Mouse (Mus musculus) limb, embryonic 14.5 days (tissue): ENCODE results near the gene Sept4. TPM values are rescaled to one million over a fixed set of nuclear protein-coding genes. Genes with fewer than 3 reads are reported as not detected.

Source experiments
- ATAC-seq: fragments of 200-750 bp; cut with Nextera tagmentation; 2 replicates; pipeline ENCODE4 v1.8.0; 2017; ENCODE audit warnings: low read depth, moderate number of reproducible peaks, moderate TSS enrichment; ENCODE audit not compliant: low FRiP score
- DNase-seq: peaks from one replicate; pipeline ENCODE4 v3.0.0-alpha.2; 2015; ENCODE audit warnings: low spot score
- H3K27ac ChIP-seq: fragments of 300-500 bp; sonication (generic); replicated peaks from 2 replicates; pipeline ENCODE4 v1.5.1; 2014; ENCODE audit warnings: low read depth, mild to moderate bottlenecking, low read length, moderate library complexity, mixed read lengths
- H3K27me3 ChIP-seq: fragments of 300-500 bp; sonication (generic); 2 replicates; pipeline ENCODE4 v1.6.1; 2014; ENCODE audit warnings: low read length, mixed read lengths; ENCODE audit not compliant: control insufficient read depth, insufficient read depth
- H3K36me3 ChIP-seq: fragments of 300-500 bp; sonication (generic); 2 replicates; pipeline ENCODE4 v1.6.1; 2014; ENCODE audit warnings: mild to moderate bottlenecking, low read length, moderate library complexity, mixed read lengths; ENCODE audit not compliant: control insufficient read depth, insufficient read depth
- H3K4me1 ChIP-seq: fragments of 300-500 bp; sonication (generic); 2 replicates; pipeline ENCODE4 v1.6.1; 2014; ENCODE audit warnings: antibody characterized with exemption, low read length, mixed read lengths; ENCODE audit not compliant: control insufficient read depth, insufficient read depth
- H3K4me2 ChIP-seq: fragments of 300-500 bp; sonication (generic); replicated peaks from 2 replicates; pipeline ENCODE4 v1.6.1; 2014; ENCODE audit warnings: low read depth, mild to moderate bottlenecking, low read length, moderate library complexity; ENCODE audit not compliant: severe bottlenecking
- H3K4me3 ChIP-seq: fragments of 300-500 bp; sonication (generic); replicated peaks from 2 replicates; pipeline ENCODE4 v1.5.1; 2014; ENCODE audit warnings: low read length
- H3K9ac ChIP-seq: fragments of 300-500 bp; sonication (generic); 2 replicates; pipeline ENCODE4 v1.6.1; 2014; ENCODE audit warnings: mild to moderate bottlenecking, low read depth, low read length, moderate library complexity; ENCODE audit not compliant: severe bottlenecking
- H3K9me3 ChIP-seq: fragments of 300-500 bp; sonication (generic); 2 replicates; pipeline ENCODE4 v1.6.1; 2016; ENCODE audit warnings: low read length; ENCODE audit not compliant: control insufficient read depth
- POLR2A ChIP-seq: fragments of 200-500 bp; IDR thresholded peaks from 2 replicates; pipeline ENCODE4 v1.8.0; 2012; ENCODE audit warnings: inconsistent platforms, mild to moderate bottlenecking, moderate library complexity, borderline replicate concordance; ENCODE audit not compliant: insufficient read depth, insufficient read length; ENCODE audit errors: extremely low read depth
- WGBS: fragments of 180-500 bp; shearing (Covaris S2); extraction: QIAGEN DNeasy Blood & Tissue Kit; methylation state at CpG from one replicate; pipeline ENCODE4 v1.1.7; 2014; 5-methylcytosine and 5-hydroxymethylcytosine counted together
- polyA plus RNA-seq, 2 experiments: library from polyadenylated mRNA; depleted of rRNA in 1 of 2; stranded (reverse) in 1 of 2; unstranded in 1 of 2; fragments of >200 nt; fragmentation: Nextera tagmentation in 1 of 2; extraction: Ambion mirVana in 1 of 2; gene quantifications; 2 replicates each; pipeline versions ENCODE4 v1.2.1 to v1.2.3; 2012 to 2014

The Sept4 gene
- polyA plus RNA-seq, 2 experiments = 25.7 to 25.8 TPM

DNA sequence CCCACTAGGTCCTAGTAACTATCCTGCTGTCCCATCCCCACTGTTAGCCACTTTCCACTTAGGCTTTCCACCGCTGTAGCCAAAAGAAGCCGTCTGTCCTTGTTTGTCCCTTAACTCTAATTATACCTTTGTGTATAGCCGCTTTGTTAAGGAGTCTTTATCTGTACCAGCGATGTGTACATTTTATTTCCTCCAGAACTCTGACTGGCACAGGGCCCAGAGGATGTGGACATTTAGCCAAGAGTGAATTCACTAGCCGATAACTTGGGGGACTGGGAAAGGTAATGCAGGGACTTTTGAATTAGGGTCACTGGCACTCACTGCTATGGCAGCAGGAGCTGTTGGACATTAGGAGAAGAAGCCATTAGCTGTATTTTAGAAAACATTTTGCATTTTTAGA lies 14.3 kb upstream of the Sept4 start:
- H3K9me3 ChIP-seq = no peaks in the 10 kb centered on the region
- TF ChIP-seq POLR2A = no peak
- 44% methylated on average over 5 of the region's 5 CpGs for WGBS

DNA sequence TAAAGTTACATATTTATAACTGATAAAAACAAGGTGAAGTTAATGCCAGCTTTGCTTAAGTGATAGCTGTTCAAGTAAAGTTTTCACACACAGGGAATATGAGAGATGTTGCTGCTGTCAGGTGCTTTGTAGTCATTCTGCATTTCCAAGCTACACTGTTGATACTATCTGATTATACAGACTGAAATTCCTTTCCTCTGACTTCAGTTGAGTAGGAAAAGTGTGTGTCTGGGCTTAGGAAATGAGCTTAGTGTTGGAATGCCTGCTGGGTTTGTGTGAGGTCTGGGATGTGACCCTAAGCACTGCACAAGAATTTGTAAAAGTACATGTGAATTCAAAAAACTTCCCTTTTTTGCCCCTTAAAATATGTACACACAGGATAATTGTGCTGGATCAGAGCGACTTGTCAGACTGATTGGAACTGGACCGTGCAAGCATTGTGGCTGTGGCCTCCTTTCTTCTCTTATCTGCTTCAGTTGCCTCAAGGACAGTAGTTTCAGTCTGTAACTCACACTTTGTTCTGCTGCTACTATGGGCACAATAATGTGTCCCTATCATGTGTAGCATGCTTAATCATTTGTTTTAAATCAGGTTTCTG lies 13.5 kb upstream of the Sept4 start:
- DNase-seq = no peak
- no peak overlapping the region for H3K27ac ChIP-seq
- WGBS = 65% methylated on average over 2 of the region's 2 CpGs

More for the DNA sequence above, 14.3 kb upstream of the Sept4 start:
- no peak for DNase-seq
- no peak for ATAC-seq
- peaks cover 3% of the 10 kb centered on the region; the same call in 1 of the 2 replicates for H3K4me1 ChIP-seq
- no peak overlapping the region for H3K4me3 ChIP-seq
- H3K27ac ChIP-seq = no peak overlapping the region
- no peaks in the 10 kb centered on the region for H3K27me3 ChIP-seq
- H3K9ac ChIP-seq = no peak overlapping the region
- no peaks in the 10 kb centered on the region for H3K36me3 ChIP-seq
- H3K4me2 ChIP-seq = no peak overlapping the region

DNA sequence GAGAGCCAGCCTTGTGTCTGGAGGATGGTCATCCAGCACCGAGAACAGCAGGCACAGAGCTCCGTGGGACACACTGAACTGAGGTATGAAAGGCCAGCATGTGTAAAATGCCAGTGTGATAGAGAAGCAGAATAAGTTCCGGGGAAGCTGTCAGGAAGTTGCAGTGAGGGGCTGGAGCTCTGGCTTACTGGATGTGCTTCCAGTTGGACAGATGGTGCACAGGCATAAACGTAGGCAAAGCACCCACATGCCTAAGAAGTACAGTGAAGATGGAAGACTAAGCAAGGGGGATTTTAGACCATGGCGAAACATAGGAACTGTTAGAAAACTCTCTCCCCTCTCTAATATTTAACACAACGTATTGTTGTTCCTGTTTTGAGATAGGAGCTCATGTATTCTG lies 7.5 kb upstream of the Sept4 start:
- TF ChIP-seq POLR2A = no peak
- 70% methylated on average over 6 of the region's 6 CpGs for WGBS
- Histone ChIP-seq H3K9me3 (no peaks in the 10 kb centered on the region), H3K4me2 (no peak overlapping the region), H3K27ac (no peak overlapping the region), H3K4me3 (no peak overlapping the region), H3K36me3 (no peaks in the 10 kb centered on the region), H3K4me1 (no peaks in the 10 kb centered on the region), H3K9ac (no peak overlapping the region), H3K27me3 (no peaks in the 10 kb centered on the region)
- DNase-seq (no peak), ATAC-seq (no peak)

More for the DNA sequence above, 13.5 kb upstream of the Sept4 start:
- Histone ChIP-seq H3K4me3 (no peak overlapping the region), H3K36me3 (no peaks in the 10 kb centered on the region), H3K4me1 (peaks cover 3% of the 10 kb centered on the region; the same call in 1 of the 2 replicates), H3K9me3 (no peaks in the 10 kb centered on the region), H3K27me3 (no peaks in the 10 kb centered on the region), H3K9ac (no peak overlapping the region), H3K4me2 (no peak overlapping the region)
- no peak for ATAC-seq
- TF ChIP-seq POLR2A = no peak

DNA sequence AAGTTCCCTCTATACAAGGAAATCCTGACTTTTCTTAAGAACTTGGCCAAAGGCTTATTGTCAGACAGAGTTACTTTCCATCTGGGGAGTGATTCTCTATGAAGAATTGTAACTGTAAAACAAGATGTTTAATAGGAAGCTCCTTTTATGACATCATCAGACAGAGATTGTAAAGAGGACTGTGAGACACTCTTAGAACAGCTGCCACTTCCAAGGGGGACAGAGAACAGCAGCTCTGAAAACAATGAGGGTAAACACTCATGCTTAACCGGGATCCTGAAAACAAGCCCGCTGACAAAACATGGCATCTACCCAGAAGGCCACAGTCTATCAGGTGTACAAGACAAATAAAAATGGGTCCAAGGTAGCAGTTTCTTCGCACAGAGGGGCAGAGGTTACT lies 2.2 kb upstream of the Sept4 start, which contains the start of gene Gm11492:
Gm11492 (plus strand) TSS at position 153 of the 400 bp plus-strand sequence.
- 79% methylated on average over 3 of the region's 3 CpGs for WGBS
- H3K27me3 ChIP-seq = no peaks in the 10 kb centered on the region
- H3K9ac ChIP-seq = no peak within 1 kb of the TSS
- no peak for TF ChIP-seq POLR2A
- no peak within 1 kb of the TSS for H3K27ac ChIP-seq
- H3K36me3 ChIP-seq = no peaks in the 10 kb centered on the region
- no peaks in the 10 kb centered on the region for H3K9me3 ChIP-seq
- ATAC-seq (no peak), DNase-seq (no peak)
- no peaks in the 10 kb centered on the region for H3K4me1 ChIP-seq
- H3K4me3 ChIP-seq = no peak within 1 kb of the TSS
- H3K4me2 ChIP-seq = no peak within 1 kb of the TSS

DNA sequence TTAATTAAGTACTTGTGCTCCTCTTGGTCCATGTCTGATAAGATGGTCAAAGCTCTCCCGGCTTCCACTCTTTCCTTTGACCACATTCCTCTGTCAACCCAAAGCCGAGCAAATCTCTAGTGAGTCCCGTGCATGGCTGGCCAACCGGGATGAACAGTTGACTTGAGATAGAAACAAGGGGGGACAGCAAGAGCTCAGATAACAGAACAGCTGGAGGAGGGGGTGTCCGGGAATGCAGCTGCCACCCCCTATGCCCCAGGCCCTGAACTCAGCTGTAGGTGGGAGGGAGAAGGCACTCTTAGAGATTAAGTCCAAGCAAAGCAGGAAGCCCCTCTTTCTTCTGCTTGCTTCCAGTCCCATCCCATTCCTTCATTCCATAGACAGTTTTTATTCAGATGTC lies 2.0 kb downstream of the Sept4 start:
- Histone ChIP-seq H3K36me3 (no peaks in the 10 kb centered on the region), H3K4me2 (no peak overlapping the region), H3K4me1 (no peaks in the 10 kb centered on the region), H3K9me3 (no peaks in the 10 kb centered on the region), H3K9ac (no peak overlapping the region), H3K27ac (no peak overlapping the region), H3K27me3 (no peaks in the 10 kb centered on the region), H3K4me3 (no peak overlapping the region)
- WGBS = 73% methylated on average over 5 of the region's 5 CpGs
- TF ChIP-seq POLR2A = no peak
- no peak for DNase-seq
- ATAC-seq = peak; percentile 56; the same call in 1 of the 2 replicates
